Mouse (Mus musculus): ENCODE data around the gene Ndufs5.
A peak's percentile ranks its signal among the peaks of the same experiment; 100 is the strongest.

The Ndufs5 gene

DNA sequence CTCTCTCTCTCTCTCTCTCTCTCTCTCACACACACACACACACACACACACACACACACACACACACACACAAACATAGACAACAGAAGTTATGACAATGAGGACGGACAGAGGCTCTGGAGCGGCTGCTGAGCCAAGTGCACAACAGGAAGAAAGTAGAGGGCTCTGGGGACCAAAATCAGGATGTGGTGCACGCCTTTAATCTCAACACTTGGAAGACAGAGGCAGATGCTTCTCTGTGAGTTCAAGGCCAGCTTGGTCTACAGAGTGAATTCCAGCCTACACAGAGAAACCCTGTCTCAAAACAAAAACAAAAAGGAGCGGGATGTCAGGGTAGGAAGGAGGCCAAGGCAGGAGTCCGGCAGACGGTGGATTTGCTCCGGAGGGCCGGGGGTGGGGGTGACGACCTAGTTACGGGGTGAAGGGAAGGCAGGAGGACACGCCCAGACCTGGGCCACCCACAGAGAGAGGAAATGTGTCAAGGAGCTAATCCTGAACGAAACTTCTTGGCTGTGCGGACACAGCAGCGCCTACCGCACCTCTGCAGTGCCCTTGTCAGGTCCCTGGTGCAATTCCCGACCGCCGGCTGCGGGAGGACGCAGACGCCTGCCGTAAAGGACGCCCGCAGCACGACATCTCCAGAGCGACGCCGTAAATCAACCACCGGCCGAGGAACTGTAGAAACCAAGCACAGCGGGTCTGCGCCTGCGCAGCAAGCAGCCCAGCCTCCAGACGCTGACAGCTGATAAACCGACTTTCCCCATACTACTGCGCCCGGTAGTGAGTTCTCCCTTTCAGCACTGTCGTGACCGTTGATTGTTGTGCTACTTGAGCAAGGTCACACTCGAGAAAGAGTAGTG lies at the start of gene Ndufs5:
Ndufs5 (minus strand) TSS at position 629 of the 860 bp plus-strand sequence.
- peak; percentile 97 for DNase-seq (ENCODE audit: low spot score)

DNA sequence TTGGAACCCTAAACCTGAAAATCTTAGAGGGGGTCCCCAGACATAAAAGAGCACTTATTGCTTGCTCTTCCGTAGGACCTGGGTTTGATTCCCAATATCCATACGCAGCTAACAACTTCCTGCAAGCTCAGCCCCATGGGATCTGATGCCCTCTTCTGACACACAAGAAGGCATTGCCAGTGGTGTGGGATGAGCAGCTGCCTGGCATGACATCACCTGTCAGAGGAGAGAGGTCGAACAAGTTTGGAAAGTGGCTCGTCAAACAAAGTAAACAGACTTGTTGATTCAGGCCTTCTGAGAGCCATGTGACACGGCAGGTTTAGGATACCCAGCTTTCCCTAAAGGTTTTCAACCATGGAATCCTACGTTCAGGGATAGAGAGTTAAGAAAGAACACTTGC lies 47.1 kb upstream of the Ndufs5 start:
- DNase-seq (ENCODE audit: low spot score): no peak

DNA sequence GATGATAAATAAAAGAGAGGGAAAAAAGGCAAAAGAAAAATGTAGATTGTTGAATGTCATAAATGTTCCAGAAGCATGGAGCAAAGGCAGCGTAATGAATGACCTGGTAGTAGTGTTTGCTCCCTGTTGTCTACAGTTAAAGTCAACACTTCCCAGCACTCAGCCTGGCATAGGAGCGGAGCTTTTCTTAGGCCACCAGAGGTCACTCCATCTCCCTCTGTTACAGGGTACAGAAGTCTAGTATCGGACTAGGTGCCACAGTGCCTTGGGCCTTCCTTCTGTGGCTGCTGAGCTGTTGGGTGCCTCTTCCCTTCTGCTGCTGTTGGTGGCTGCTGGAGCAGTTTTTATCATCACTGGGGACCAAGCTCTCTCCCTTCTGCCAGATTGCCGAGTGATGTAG lies 40.3 kb upstream of the Ndufs5 start:
- peak; percentile 36 for DNase-seq (ENCODE audit: low spot score)

DNA sequence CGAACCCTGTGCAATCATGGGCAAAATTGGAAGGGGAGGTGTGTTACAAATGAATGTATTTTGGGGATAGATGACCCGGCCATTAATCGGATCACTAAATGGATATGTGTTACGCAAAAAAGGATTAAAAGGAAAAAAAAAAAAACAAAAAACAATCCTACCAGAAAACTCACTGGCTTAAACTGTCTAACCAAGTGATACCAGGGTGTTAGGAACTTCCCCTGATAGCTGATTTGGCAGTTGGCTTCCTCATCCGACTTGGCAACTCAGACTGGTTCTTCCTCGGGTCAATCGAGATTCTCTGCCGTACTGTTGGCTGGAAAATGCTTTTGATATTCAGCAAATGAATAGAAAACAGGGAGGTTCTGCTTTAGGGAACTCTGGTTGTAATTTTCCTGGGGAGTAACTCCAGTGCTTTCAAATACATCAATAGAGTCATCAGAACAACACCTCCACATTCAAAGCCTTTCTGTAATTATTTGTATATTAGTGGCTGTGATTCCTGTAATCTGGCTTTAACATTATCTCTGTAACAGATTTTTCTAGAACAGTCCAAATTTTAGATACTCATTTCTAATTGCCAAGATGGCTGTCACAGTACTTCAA lies 32.8 kb upstream of the Ndufs5 start:
- no peak for DNase-seq (ENCODE audit: low spot score)

GRCm38 (mm10) chr4:123750152-123750651 lies 32.2 kb upstream of the Ndufs5 start, which contains the start of gene Akirin1:
Gene Akirin1, minus strand, starts transcription at chr4:123750345.
- DNase-seq (ENCODE audit: low spot score): peak; percentile 96

GRCm38 (mm10) chr4:123749484-123750130 lies 31.6 kb upstream of the Ndufs5 start:
- peak; percentile 22 for DNase-seq (ENCODE audit: low spot score)

- DNase-seq (ENCODE audit: low spot score): peak; percentile 13
Observed at GRCm38 (mm10) chr4:123748726-123749415, 30.9 kb upstream of the Ndufs5 start.

- no peak for DNase-seq (ENCODE audit: low spot score)
Observed at GRCm38 (mm10) chr4:123745221-123745775, 27.3 kb upstream of the Ndufs5 start.

GRCm38 (mm10) chr4:123742891-123743290 lies 24.9 kb upstream of the Ndufs5 start:
- no peak for DNase-seq (ENCODE audit: low spot score)

DNA sequence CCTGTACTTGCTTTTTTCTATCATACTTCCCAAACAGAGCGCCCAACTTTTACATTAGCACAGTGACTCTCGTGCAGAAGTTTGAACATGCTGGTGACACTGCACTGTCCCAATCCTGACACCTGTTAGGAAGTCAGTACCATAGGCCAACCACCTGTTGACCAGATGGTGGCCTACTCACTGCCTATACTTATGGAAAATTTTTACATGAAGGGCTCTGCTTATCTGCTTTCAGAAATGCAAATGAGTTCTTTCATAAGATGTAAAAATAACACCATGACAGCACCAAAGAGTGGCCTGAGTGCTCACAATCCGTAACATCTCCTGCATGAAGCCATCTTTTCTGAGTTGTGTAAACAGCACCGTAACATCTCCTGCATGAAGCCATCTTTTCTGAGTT lies 20.7 kb upstream of the Ndufs5 start:
- no peak for DNase-seq (ENCODE audit: low spot score)

GRCm38 (mm10) chr4:123733532-123733931 lies 15.5 kb upstream of the Ndufs5 start:
- no peak for DNase-seq (ENCODE audit: low spot score)

- DNase-seq (ENCODE audit: low spot score): no peak
Observed at GRCm38 (mm10) chr4:123732921-123733320, 14.9 kb upstream of the Ndufs5 start.

DNA sequence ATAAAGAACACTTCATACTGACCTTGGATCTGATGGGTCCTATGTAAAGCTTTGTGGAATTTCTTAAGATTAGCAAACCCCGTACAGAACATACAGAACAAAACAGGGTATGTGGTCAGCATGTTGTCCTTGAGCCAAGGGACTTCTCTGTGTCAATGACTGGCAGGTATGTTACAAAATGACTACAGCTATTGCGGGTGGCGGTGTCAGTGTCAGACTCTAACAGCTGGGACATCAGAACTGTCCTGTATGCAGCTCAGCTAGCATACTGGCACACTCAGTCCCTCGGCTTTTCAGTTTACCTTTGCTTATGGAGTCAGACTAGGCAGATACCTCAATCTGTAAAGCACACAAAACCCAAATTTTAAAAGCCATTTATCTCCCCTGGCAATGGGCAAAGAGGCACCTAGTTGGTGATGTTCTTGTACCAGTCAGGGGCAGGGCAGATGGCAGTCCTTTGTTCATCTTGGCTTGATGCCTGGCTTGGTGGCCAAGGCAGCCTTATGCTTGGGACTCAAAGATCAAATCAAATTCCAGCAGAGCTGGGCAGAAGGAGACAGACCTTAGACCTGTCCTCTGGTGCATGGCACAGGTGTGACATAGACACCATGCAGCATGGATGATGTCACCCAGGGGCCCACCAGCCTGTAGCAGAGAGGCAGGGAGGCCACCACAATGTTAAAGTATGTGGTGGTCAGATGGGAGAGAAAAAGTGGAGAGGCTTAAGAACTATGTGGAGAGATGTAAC lies 14.3 kb upstream of the Ndufs5 start:
- no peak for DNase-seq (ENCODE audit: low spot score)

GRCm38 (mm10) chr4:123721761-123722160 lies 3.8 kb upstream of the Ndufs5 start:
- DNase-seq (ENCODE audit: low spot score): no peak

DNA sequence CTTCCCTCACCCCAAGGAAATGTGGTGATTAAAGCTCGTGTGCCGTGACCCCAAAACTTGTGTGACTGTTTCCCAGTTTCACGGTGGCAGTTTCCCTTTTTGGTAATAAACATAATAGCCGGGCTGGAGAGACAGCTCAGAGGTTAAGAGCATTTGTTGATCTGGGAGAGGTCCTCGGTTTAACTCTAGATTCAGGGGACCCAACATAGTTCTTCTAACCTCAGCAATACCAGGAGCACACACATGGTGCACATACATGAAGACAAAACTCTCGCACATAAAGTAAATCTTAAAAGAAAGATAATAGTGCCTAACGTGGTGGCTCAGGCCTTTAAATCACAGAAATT lies 405 bp upstream of the Ndufs5 start:
- no peak for DNase-seq (ENCODE audit: low spot score)

DNA sequence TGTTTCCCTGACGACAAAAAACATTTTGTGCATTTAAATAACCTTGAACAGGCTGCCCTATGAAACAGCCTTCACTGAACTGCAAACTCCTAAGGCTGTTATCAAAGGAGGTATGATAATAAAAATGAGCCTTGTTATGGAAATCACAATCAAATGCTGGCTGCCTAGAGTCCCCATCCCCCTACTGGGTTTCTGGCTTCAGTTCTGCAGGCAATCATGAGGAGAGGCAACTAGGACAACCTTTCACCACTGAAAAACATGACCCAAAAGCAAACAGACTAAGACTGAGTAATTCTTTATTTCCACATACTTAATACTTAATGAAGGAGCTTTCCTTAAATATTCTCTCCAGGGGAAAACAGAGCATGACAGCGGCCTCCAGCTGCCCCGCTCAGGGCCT lies 5.6 kb downstream of the Ndufs5 start:
- no peak for DNase-seq (ENCODE audit: low spot score)

GRCm38 (mm10) chr4:123707340-123707739 lies 10.7 kb downstream of the Ndufs5 start:
- DNase-seq (ENCODE audit: low spot score): no peak

DNA sequence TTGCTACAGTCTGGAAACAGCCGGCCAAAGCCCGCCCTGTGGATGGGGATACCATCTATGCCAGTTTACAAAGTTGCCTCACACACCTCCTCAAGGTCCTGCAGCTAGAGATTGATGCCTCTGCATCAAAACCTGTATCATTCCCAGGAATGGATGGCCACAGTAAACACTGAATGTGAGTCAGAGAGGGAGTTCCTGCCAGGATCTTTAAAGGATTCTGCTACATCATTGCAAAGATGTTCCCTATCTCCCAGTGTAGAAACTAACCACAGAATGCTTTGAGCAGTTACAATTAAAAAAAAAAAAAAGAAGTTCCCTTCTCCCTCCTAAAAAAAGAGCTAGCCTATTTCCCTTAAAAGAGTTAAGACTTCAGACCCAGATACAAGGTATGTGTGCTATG lies 12.7 kb downstream of the Ndufs5 start:
- DNase-seq (ENCODE audit: low spot score): no peak

GRCm38 (mm10) chr4:123693384-123693783 lies 24.6 kb downstream of the Ndufs5 start:
- DNase-seq (ENCODE audit: low spot score): no peak

DNA sequence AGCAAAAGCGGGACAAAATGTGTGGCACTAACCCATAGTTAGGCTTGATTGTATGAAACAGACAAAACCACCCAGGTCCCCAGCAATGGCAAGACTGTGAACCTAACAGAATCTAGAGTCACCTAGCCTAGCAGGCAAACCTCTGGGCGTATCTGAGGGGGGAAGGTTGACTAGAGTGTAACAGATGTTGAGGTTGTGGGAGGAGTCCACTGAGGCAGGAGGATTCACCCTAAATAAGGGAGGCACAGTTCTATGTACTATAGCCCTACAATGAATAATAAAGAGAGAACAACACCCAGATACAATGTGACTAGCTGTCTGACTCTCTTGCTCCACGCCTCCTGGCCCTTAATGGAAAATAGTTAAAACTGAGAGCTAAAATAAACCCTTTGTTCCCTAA lies 25.9 kb downstream of the Ndufs5 start:
- DNase-seq (ENCODE audit: low spot score): no peak

DNA sequence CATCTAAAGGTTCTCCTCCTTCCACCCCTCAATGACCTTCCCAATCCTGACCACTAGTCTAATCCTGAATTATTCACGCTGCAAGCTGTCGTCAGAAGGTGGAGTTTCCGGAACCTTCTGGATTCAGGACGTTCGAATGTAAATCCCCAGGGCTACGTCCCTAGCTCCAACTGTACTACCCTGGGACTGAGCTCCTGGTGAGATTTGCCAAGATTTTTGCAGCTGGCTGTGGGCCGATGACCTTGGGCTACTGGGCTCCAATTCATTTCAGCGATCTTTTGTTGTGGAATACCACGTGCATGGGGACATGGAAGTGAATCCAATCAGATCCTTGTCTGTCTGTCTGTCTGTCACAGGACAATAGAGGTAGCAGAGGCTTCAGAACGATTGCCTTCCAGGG lies 27.7 kb downstream of the Ndufs5 start:
- no peak for DNase-seq (ENCODE audit: low spot score)
